19 mouse cellular contexts compared by ENCODE assay signal in genomic region chr2:70415521-70415920, GRCm38 (mm10). TPM values are rescaled to one million over a fixed set of nuclear protein-coding genes. Genes with fewer than 3 reads are reported as not detected.
DNase-seq lines count a peak whose midpoint lies in the region.
"Had no signal": no experiment of that assay in that cellular context is flagged by ENCODE, and none has a peak within 500 bp of the region (broad histone marks: within the 10 kb centered on the region; RNA-seq: fewer than 3 reads in every experiment).

No protein-coding gene starts in this region.

- DNase-seq in heart, adult 11 months = peak; percentile 24
- no peak for DNase-seq in heart, adult 8-10 months (ENCODE audit: low spot score)
- peak; percentile 69 for DNase-seq in ZHBTc4 (ENCODE audit: low read depth, low spot score)
- DNase-seq in embryo, embryonic 9.5 days (ENCODE audit: extremely low spot score) = no peak
- no peak for DNase-seq in gastrocnemius, adult 8-10 months (ENCODE audit: low spot score in 2 of 2)
- DNase-seq: adrenal gland, adult 8-10 months; adrenal gland, postnatal 14 days; adrenal gland, postnatal 36 days; B cell, adult 2 months; cerebellum, adult 11-12 months; cerebellum, adult 8-10 months; cerebellum, adult 9-11 months; cerebellum, postnatal 14 days; cerebellum, postnatal 36 days; embryo, embryonic 11 days; forebrain, postnatal 0 days had no signal

RNA-seq across cellular contexts. Expression of gene Sp5, which starts 59.2 kb away (rescaled TPM):
- total RNA-seq in heart, adult 8-10 months (2022) = not detected
- not detected for total RNA-seq in gastrocnemius, adult 8-10 months (2022)
- total RNA-seq: CH12.LX; common myeloid progenitor, adult 5-6 weeks; MEL had no signal

Comparison
In these comparisons a context has a peak if more than half of its experiments do, and no peak if none do; other contexts are left out.
1. DNase-seq: peak in heart, adult 11 months (single experiment) and ZHBTc4 (single experiment); none in heart, adult 8-10 months (single experiment), embryo, embryonic 9.5 days (single experiment) and gastrocnemius, adult 8-10 months (0 of 2).